Mouse (Mus musculus): ENCODE measurements around the gene Akap17b. TPM values are rescaled to one million over a fixed set of nuclear protein-coding genes. Genes with fewer than 3 reads are reported as not detected.

The Akap17b gene
- polyA plus RNA-seq, 1 experiment from 2014 or later = 1.8 TPM

DNA sequence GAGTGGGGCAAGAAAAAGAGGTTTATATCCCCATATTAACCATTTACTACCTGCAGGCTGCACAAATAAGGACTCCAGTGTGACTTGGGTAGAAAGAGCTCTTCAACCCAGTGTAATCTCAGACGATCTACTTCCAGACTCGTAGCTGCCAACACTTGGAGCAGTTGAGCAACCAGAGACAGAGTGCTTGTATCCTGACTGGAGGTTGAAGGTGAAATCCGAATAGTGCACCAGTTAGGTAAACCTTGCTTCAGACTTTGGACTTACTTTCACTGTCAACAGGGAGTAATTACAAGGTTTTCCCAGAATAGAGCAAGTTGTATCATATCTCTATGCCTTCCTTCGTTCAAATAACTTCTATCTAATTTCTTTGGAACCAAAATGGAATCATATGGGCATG, 53.7 kb downstream of the Akap17b start:
- Histone ChIP-seq H3K4me1 (ENCODE audit: control insufficient read depth, insufficient read depth, low read length) (no peaks in the 10 kb centered on the region), H3K27ac (ENCODE audit: low read length) (no peak overlapping the region), H3K27me3 (ENCODE audit: control insufficient read depth, insufficient read depth, low read length) (no peaks in the 10 kb centered on the region), H3K4me2 (ENCODE audit: low read depth, low read length) (no peak overlapping the region), H3K9me3 (replicated peaks; ENCODE audit: control insufficient read depth, low read length) (no peaks in the 10 kb centered on the region), H3K36me3 (ENCODE audit: control insufficient read depth, insufficient read depth) (no peaks in the 10 kb centered on the region), H3K4me3 (ENCODE audit: low read length) (no peak overlapping the region), H3K9ac (ENCODE audit: low read length) (no peak overlapping the region)
- ATAC-seq (replicated peaks; ENCODE audit: extremely low read depth, insufficient read depth, low FRiP score) = no peak
- 61% methylated on average over 4 of the region's 4 CpGs for WGBS

DNA sequence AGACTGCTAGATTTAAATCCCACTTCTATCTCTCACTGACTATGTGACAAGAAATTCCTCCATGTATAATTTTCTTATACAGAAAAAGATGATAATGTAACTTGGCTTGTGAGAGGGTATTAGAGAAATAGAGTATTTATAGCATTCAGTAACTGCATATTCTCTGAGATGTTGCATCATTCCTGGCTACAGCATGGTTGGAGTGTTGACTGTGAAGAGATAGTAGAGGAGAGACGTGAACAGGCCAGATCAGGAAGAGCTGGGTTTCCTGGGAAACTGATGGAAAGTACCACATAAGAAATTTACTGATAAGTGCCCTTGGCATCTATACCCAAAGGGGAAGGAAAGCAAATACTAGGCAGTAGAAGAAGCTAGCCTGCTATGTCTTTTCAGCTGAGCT, 54.1 kb downstream of the Akap17b start:
- Histone ChIP-seq H3K27ac (ENCODE audit: low read length) (no peak overlapping the region), H3K36me3 (ENCODE audit: control insufficient read depth, insufficient read depth) (no peaks in the 10 kb centered on the region), H3K4me1 (ENCODE audit: control insufficient read depth, insufficient read depth, low read length) (no peaks in the 10 kb centered on the region), H3K27me3 (ENCODE audit: control insufficient read depth, insufficient read depth, low read length) (no peaks in the 10 kb centered on the region), H3K9ac (ENCODE audit: low read length) (no peak overlapping the region), H3K9me3 (replicated peaks; ENCODE audit: control insufficient read depth, low read length) (no peaks in the 10 kb centered on the region), H3K4me2 (ENCODE audit: low read depth, low read length) (no peak overlapping the region), H3K4me3 (ENCODE audit: low read length) (no peak overlapping the region)
- ATAC-seq (replicated peaks; ENCODE audit: extremely low read depth, insufficient read depth, low FRiP score) = no peak
- WGBS = 23% methylated on average over 1 of the region's 1 CpGs

DNA sequence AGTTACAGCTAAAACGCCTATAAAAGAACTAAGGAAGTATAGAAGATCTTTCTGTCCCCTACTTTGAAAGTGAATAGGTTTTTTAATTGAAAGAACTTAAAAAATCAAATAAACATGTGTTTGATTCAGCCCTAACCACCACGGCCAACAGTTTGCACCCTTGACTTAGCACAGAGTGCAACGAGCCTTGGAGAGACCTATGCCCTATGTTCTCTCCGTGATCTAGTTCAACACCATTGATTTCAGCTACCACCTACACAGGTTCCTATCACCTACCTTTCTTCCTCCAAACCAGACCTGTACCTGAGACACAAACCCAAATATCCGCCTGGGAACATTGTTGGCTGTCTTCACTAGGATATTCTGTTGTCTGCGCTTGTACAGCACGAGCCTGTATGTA, 54.9 kb downstream of the Akap17b start:
- WGBS = 77% methylated on average over 7 of the region's 7 CpGs
- no peaks in the 10 kb centered on the region for H3K9me3 ChIP-seq (replicated peaks; ENCODE audit: control insufficient read depth, low read length)

GRCm38 (mm10) chrX:36587304-36588209, 57.6 kb downstream of the Akap17b start:
- no peak overlapping the region for H3K4me2 ChIP-seq (ENCODE audit: low read depth, low read length)
- no peak overlapping the region for H3K27ac ChIP-seq (ENCODE audit: low read length)
- no peak overlapping the region for H3K9ac ChIP-seq (ENCODE audit: low read length)
- no peaks in the 10 kb centered on the region for H3K9me3 ChIP-seq (replicated peaks; ENCODE audit: control insufficient read depth, low read length)
- no peaks in the 10 kb centered on the region for H3K4me1 ChIP-seq (ENCODE audit: control insufficient read depth, insufficient read depth, low read length)
- no peaks in the 10 kb centered on the region for H3K36me3 ChIP-seq (ENCODE audit: control insufficient read depth, insufficient read depth)
- no peaks in the 10 kb centered on the region for H3K27me3 ChIP-seq (ENCODE audit: control insufficient read depth, insufficient read depth, low read length)
- 61% methylated on average over 8 of the region's 8 CpGs for WGBS
- ATAC-seq (replicated peaks; ENCODE audit: extremely low read depth, insufficient read depth, low FRiP score) = no peak
- no peak overlapping the region for H3K4me3 ChIP-seq (ENCODE audit: low read length)

More for the DNA sequence above, 54.9 kb downstream of the Akap17b start:
- ATAC-seq (replicated peaks; ENCODE audit: extremely low read depth, insufficient read depth, low FRiP score) = no peak
- H3K4me3 ChIP-seq (ENCODE audit: low read length) = no peak overlapping the region
- H3K4me1 ChIP-seq (ENCODE audit: control insufficient read depth, insufficient read depth, low read length) = no peaks in the 10 kb centered on the region
- H3K4me2 ChIP-seq (ENCODE audit: low read depth, low read length) = no peak overlapping the region
- no peak overlapping the region for H3K9ac ChIP-seq (ENCODE audit: low read length)
- no peak overlapping the region for H3K27ac ChIP-seq (ENCODE audit: low read length)
- no peaks in the 10 kb centered on the region for H3K36me3 ChIP-seq (ENCODE audit: control insufficient read depth, insufficient read depth)
- H3K27me3 ChIP-seq (ENCODE audit: control insufficient read depth, insufficient read depth, low read length) = no peaks in the 10 kb centered on the region

DNA sequence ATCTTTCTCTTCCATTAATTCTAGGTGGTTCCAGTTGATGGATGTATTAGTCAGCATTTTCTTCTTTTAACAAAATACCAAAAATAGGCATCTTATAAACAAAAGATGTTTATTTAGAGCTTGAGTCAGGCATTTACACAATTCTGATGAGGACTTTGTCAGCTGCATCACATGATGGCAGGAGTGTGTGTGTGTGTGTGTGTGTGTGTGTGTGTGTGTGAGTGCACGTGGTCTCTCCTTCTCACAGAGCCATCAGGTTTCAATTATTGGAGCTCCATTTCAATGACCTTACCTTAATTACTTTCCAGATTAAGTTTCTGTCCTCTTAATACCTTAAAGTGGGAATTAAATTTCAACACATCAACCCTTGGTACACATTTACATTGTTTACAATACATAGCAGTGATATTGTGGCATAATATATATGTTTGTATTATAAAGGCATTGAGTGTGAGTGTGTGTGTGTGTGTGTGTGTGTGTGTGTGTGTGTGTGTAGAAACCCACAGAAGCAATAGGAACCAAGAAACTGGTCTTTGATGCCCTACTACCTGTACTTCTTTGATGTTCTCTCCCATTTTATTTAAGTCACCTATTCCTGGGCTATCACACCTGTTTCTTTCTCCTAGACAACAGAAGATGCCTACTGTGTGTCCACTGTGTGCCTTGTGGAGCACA, 58.4 kb downstream of the Akap17b start:
- 83% methylated on average over 1 of the region's 1 CpGs for WGBS
- no peak for ATAC-seq (replicated peaks; ENCODE audit: extremely low read depth, insufficient read depth, low FRiP score)
- Histone ChIP-seq H3K4me2 (ENCODE audit: low read depth, low read length) (no peak overlapping the region), H3K4me1 (ENCODE audit: control insufficient read depth, insufficient read depth, low read length) (no peaks in the 10 kb centered on the region), H3K4me3 (ENCODE audit: low read length) (no peak overlapping the region), H3K27ac (ENCODE audit: low read length) (no peak overlapping the region), H3K9ac (ENCODE audit: low read length) (no peak overlapping the region), H3K27me3 (ENCODE audit: control insufficient read depth, insufficient read depth, low read length) (no peaks in the 10 kb centered on the region), H3K9me3 (replicated peaks; ENCODE audit: control insufficient read depth, low read length) (no peaks in the 10 kb centered on the region), H3K36me3 (ENCODE audit: control insufficient read depth, insufficient read depth) (no peaks in the 10 kb centered on the region)

GRCm38 (mm10) chrX:36562079-36562478, 83.1 kb downstream of the Akap17b start:
- no peaks in the 10 kb centered on the region for H3K27me3 ChIP-seq (ENCODE audit: control insufficient read depth, insufficient read depth, low read length)
- WGBS = 26% methylated on average over 3 of the region's 3 CpGs
- peak overlapping the region; percentile 56 for H3K4me2 ChIP-seq (ENCODE audit: low read depth, low read length)
- peak overlapping the region; percentile 34 for H3K4me3 ChIP-seq (ENCODE audit: low read length)
- H3K9ac ChIP-seq (ENCODE audit: low read length) = peak overlapping the region; percentile 59; the same call in 1 of the 2 replicates
- no peaks in the 10 kb centered on the region for H3K4me1 ChIP-seq (ENCODE audit: control insufficient read depth, insufficient read depth, low read length)
- no peaks in the 10 kb centered on the region for H3K9me3 ChIP-seq (replicated peaks; ENCODE audit: control insufficient read depth, low read length)
- no peaks in the 10 kb centered on the region for H3K36me3 ChIP-seq (ENCODE audit: control insufficient read depth, insufficient read depth)
- H3K27ac ChIP-seq (ENCODE audit: low read length) = no peak overlapping the region
- no peak for ATAC-seq (replicated peaks; ENCODE audit: extremely low read depth, insufficient read depth, low FRiP score)

DNA sequence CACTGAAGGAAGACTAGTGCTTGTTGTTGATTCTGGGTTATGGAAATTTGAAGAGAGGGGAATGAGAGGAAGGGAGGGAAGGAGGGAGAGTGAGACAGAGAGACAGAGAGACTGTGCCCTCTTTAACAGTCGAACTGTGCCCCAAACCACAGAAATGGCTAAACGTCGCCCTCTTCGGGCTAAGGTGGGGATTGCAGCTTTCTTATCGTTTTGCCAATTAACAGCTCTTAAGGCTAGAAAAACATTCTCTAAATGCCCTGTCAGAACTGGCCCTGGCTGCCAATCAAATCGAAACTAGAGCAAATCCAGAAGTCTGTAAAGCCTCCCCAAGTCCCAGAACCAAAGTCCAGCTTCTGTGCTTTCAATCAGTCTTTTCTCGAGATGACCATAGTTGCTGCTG, 83.5 kb downstream of the Akap17b start:
- no peak overlapping the region for H3K27ac ChIP-seq (ENCODE audit: low read length)
- H3K9ac ChIP-seq (ENCODE audit: low read length) = peak overlapping the region; percentile 59; the same call in 1 of the 2 replicates
- H3K9me3 ChIP-seq (replicated peaks; ENCODE audit: control insufficient read depth, low read length) = no peaks in the 10 kb centered on the region
- H3K4me2 ChIP-seq (ENCODE audit: low read depth, low read length) = peak overlapping the region; percentile 56
- H3K27me3 ChIP-seq (ENCODE audit: control insufficient read depth, insufficient read depth, low read length) = no peaks in the 10 kb centered on the region
- ATAC-seq (replicated peaks; ENCODE audit: extremely low read depth, insufficient read depth, low FRiP score) = no peak
- peak overlapping the region; percentile 34 for H3K4me3 ChIP-seq (ENCODE audit: low read length)
- no peaks in the 10 kb centered on the region for H3K4me1 ChIP-seq (ENCODE audit: control insufficient read depth, insufficient read depth, low read length)
- WGBS = 11% methylated on average over 7 of the region's 7 CpGs
- no peaks in the 10 kb centered on the region for H3K36me3 ChIP-seq (ENCODE audit: control insufficient read depth, insufficient read depth)

GRCm38 (mm10) chrX:36560170-36560569, 85.0 kb downstream of the Akap17b start:
- Histone ChIP-seq H3K27ac (ENCODE audit: low read length) (no peak overlapping the region), H3K27me3 (ENCODE audit: control insufficient read depth, insufficient read depth, low read length) (no peaks in the 10 kb centered on the region), H3K9me3 (replicated peaks; ENCODE audit: control insufficient read depth, low read length) (no peaks in the 10 kb centered on the region), H3K9ac (ENCODE audit: low read length) (no peak overlapping the region), H3K4me3 (ENCODE audit: low read length) (no peak overlapping the region), H3K4me2 (ENCODE audit: low read depth, low read length) (no peak overlapping the region), H3K36me3 (ENCODE audit: control insufficient read depth, insufficient read depth) (no peaks in the 10 kb centered on the region), H3K4me1 (ENCODE audit: control insufficient read depth, insufficient read depth, low read length) (no peaks in the 10 kb centered on the region)
- 72% methylated on average over 4 of the region's 4 CpGs for WGBS
- no peak for ATAC-seq (replicated peaks; ENCODE audit: extremely low read depth, insufficient read depth, low FRiP score)
